Mouse (Mus musculus) myocyte (in vitro differentiated cells): ENCODE results near the gene Coq5.
A peak's percentile ranks its signal among the peaks of the same experiment; 100 is the strongest.

Experiments used
- CEBPB ChIP-seq: IDR thresholded peaks from 2 replicates; pipeline ENCODE4 v1.6.1; 2011; ENCODE audit warnings: mild to moderate bottlenecking, moderate library complexity; ENCODE audit not compliant: poor library complexity, insufficient read depth, severe bottlenecking
- E2F4 ChIP-seq: IDR thresholded peaks from one replicate; pipeline ENCODE4 v1.6.1; 2011; ENCODE audit warnings: mild to moderate bottlenecking, control low read depth, moderate library complexity; ENCODE audit not compliant: insufficient read depth
- MAX ChIP-seq: IDR thresholded peaks from one replicate; pipeline ENCODE4 v1.6.1; 2011; ENCODE audit warnings: low read depth, mild to moderate bottlenecking, control low read depth
- MYOG ChIP-seq, 3 experiments: IDR thresholded peaks; one replicate each; pipeline ENCODE4 v1.6.1; 2011; ENCODE audit warnings: control low read depth in 2 of 3, low read depth in 2 of 3, mild to moderate bottlenecking in 2 of 3; ENCODE audit not compliant: insufficient read length in 2 of 3, control insufficient read depth in 1 of 3, insufficient read depth in 1 of 3
- POLR2A ChIP-seq: IDR thresholded peaks from one replicate; pipeline ENCODE4 v1.6.1; 2011; ENCODE audit warnings: low read depth, mild to moderate bottlenecking, control low read depth, moderate library complexity; ENCODE audit not compliant: insufficient read length
- POLR2AphosphoS2 ChIP-seq: IDR thresholded peaks from one replicate; pipeline ENCODE4 v1.6.1; 2011; ENCODE audit warnings: low read depth, control low read depth; ENCODE audit not compliant: insufficient read length
- SRF ChIP-seq: IDR thresholded peaks from one replicate; pipeline ENCODE4 v1.6.1; 2011; ENCODE audit warnings: low read depth; ENCODE audit not compliant: control insufficient read depth, insufficient read length
- TCF12 ChIP-seq: IDR thresholded peaks from one replicate; pipeline ENCODE4 v1.6.1; 2011; ENCODE audit warnings: mild to moderate bottlenecking, control low read depth; ENCODE audit not compliant: poor library complexity, insufficient read depth, severe bottlenecking
- TCF3 ChIP-seq: IDR thresholded peaks from one replicate; pipeline ENCODE4 v1.6.1; 2011; ENCODE audit warnings: low read depth, control low read depth; ENCODE audit not compliant: insufficient read length
- USF1 ChIP-seq: IDR thresholded peaks from one replicate; pipeline ENCODE4 v1.6.1; 2011; ENCODE audit warnings: low read depth, mild to moderate bottlenecking, control low read depth, moderate library complexity

GRCm38 (mm10) chr5:115237803-115238728 lies 41.4 kb upstream of the Coq5 start:
- no peak for TF ChIP-seq E2F4
- TF ChIP-seq TCF12, result no peak
- peak; percentile 90 for TF ChIP-seq POLR2A
- TF ChIP-seq CEBPB, result no peak
- peak in 2 of 3 experiments; percentile 2 to 39 for TF ChIP-seq MYOG (IDR thresholded peaks at IDR 0.05; ENCODE audit: control insufficient read depth in 1 of 3, insufficient read depth in 1 of 3, insufficient read length in 2 of 3, low read depth in 2 of 3)
- TF ChIP-seq TCF3, result no peak
- TF ChIP-seq POLR2AphosphoS2, result peak; percentile 97
- no peak for TF ChIP-seq USF1
- TF ChIP-seq MAX, result no peak
- TF ChIP-seq SRF, result peak; percentile 25
